Mouse (Mus musculus) forebrain, embryonic 11.5 days (tissue): ENCODE measurements at regions not wholly inside any gene's neighbourhood (a gene's known extent, or its start where the extent isn't known, plus 50 kb on each side); places are given as distances from the start of the nearest gene placed in this dataset.

Source experiments
- ATAC-seq: fragments of 200-750 bp; cut with Nextera tagmentation; replicated peaks from 2 replicates; pipeline ENCODE4 v1.8.0; 2017; ENCODE audit warnings: moderate TSS enrichment; ENCODE audit not compliant: low FRiP score
- DNase-seq: peaks from one replicate; pipeline ENCODE4 v3.0.0-alpha.2; 2017; ENCODE audit warnings: low spot score
- H3K27ac ChIP-seq: fragments of 300-500 bp; sonication (generic); 2 replicates; pipeline ENCODE4 v1.5.1; 2014; ENCODE audit warnings: low read depth, low read length
- H3K27me3 ChIP-seq: fragments of 300-500 bp; sonication (generic); 2 replicates; pipeline ENCODE4 v1.6.1; 2014; ENCODE audit warnings: mild to moderate bottlenecking, low read length, mixed read lengths; ENCODE audit not compliant: control insufficient read depth, insufficient read depth
- H3K36me3 ChIP-seq: fragments of 300-500 bp; sonication (generic); 2 replicates; pipeline ENCODE4 v1.6.1; 2014; ENCODE audit warnings: mild to moderate bottlenecking, low read length, moderate library complexity, mixed read lengths; ENCODE audit not compliant: control insufficient read depth, insufficient read depth
- H3K4me1 ChIP-seq: fragments of 300-500 bp; sonication (generic); replicated peaks from 2 replicates; pipeline ENCODE4 v1.6.1; 2014; ENCODE audit warnings: low read length, mixed read lengths; ENCODE audit not compliant: control insufficient read depth, insufficient read depth
- H3K4me2 ChIP-seq: fragments of 300-500 bp; sonication (generic); 2 replicates; pipeline ENCODE4 v1.6.1; 2014; ENCODE audit warnings: low read depth, mild to moderate bottlenecking, low read length, moderate library complexity, mixed read lengths; ENCODE audit not compliant: severe bottlenecking
- H3K4me3 ChIP-seq: fragments of 300-500 bp; sonication (generic); 2 replicates; pipeline ENCODE4 v1.5.1; 2014; ENCODE audit warnings: low read depth, low read length
- H3K9ac ChIP-seq: fragments of 300-500 bp; sonication (generic); 2 replicates; pipeline ENCODE4 v1.6.1; 2014; ENCODE audit warnings: low read length
- H3K9me3 ChIP-seq: fragments of 300-500 bp; sonication (generic); 2 replicates; pipeline ENCODE4 v1.6.1; 2016; ENCODE audit warnings: low read length, mixed read lengths; ENCODE audit not compliant: control insufficient read depth
- WGBS: fragments of 180-500 bp; shearing (Covaris S2); extraction: QIAGEN DNeasy Blood & Tissue Kit; methylation state at CpG from one replicate; pipeline ENCODE4 v1.1.7; 2014; 5-methylcytosine and 5-hydroxymethylcytosine counted together

GRCm38 (mm10) chr6:140984249-140984648, 255.2 kb downstream of the Gm11077 start:
- Histone ChIP-seq H3K9me3 (no peaks in the 10 kb centered on the region), H3K4me1 (no peaks in the 10 kb centered on the region), H3K27ac (no peak overlapping the region), H3K27me3 (no peaks in the 10 kb centered on the region), H3K4me3 (no peak overlapping the region), H3K36me3 (no peaks in the 10 kb centered on the region), H3K4me2 (no peak overlapping the region), H3K9ac (no peak overlapping the region)
- ATAC-seq, result no peak
- WGBS, result 94% methylated on average over 7 of the region's 7 CpGs
- DNase-seq, result no peak

- Histone ChIP-seq H3K36me3 (no peaks in the 10 kb centered on the region), H3K4me2 (no peak overlapping the region), H3K27me3 (no peaks in the 10 kb centered on the region), H3K4me3 (no peak overlapping the region), H3K9me3 (no peaks in the 10 kb centered on the region; the same call in 1 of the 2 replicates), H3K4me1 (no peaks in the 10 kb centered on the region), H3K9ac (no peak overlapping the region), H3K27ac (no peak overlapping the region)
- DNase-seq, result no peak
- 82% methylated on average over 13 of the region's 13 CpGs for WGBS
- ATAC-seq, result no peak
Observed at GRCm38 (mm10) chr6:140993643-140994580, 255.2 kb upstream of the Pde3a start.

GRCm38 (mm10) chr6:140995340-140996135, 253.5 kb upstream of the Pde3a start:
- WGBS, result 61% methylated on average over 14 of the region's 14 CpGs
- no peak overlapping the region for H3K27ac ChIP-seq
- peak; percentile 57 for ATAC-seq

GRCm38 (mm10) chr6:140998069-140998468, 251.0 kb upstream of the Pde3a start:
- Histone ChIP-seq H3K4me1 (no peaks in the 10 kb centered on the region), H3K27me3 (no peaks in the 10 kb centered on the region), H3K9me3 (no peaks in the 10 kb centered on the region; the same call in 1 of the 2 replicates), H3K4me3 (no peak overlapping the region), H3K36me3 (no peaks in the 10 kb centered on the region), H3K27ac (no peak overlapping the region), H3K9ac (no peak overlapping the region), H3K4me2 (no peak overlapping the region)
- DNase-seq (no peak), ATAC-seq (no peak)
- 86% methylated on average over 7 of the region's 7 CpGs for WGBS

More at GRCm38 (mm10) chr6:140995340-140996135, 253.5 kb upstream of the Pde3a start:
- H3K4me3 ChIP-seq, result no peak overlapping the region
- no peaks in the 10 kb centered on the region for H3K4me1 ChIP-seq
- no peak overlapping the region for H3K4me2 ChIP-seq
- peak; percentile 64 for DNase-seq
- no peaks in the 10 kb centered on the region for H3K36me3 ChIP-seq
- no peak overlapping the region for H3K9ac ChIP-seq
- H3K9me3 ChIP-seq, result no peaks in the 10 kb centered on the region; the same call in 1 of the 2 replicates
- H3K27me3 ChIP-seq, result no peaks in the 10 kb centered on the region

GRCm38 (mm10) chr6:141000552-141000951, 248.5 kb upstream of the Pde3a start:
- no peaks in the 10 kb centered on the region for H3K36me3 ChIP-seq
- H3K9ac ChIP-seq, result no peak overlapping the region
- H3K27me3 ChIP-seq, result no peaks in the 10 kb centered on the region
- DNase-seq, result no peak
- no peaks in the 10 kb centered on the region; the same call in 1 of the 2 replicates for H3K9me3 ChIP-seq
- 72% methylated on average over 2 of the region's 2 CpGs for WGBS
- no peak overlapping the region for H3K4me2 ChIP-seq
- H3K4me3 ChIP-seq, result no peak overlapping the region
- no peak overlapping the region for H3K27ac ChIP-seq
- ATAC-seq, result no peak
- no peaks in the 10 kb centered on the region for H3K4me1 ChIP-seq

GRCm38 (mm10) chr6:141001306-141001705, 247.8 kb upstream of the Pde3a start:
- ATAC-seq (no peak), DNase-seq (no peak)
- Histone ChIP-seq H3K4me3 (no peak overlapping the region), H3K4me1 (no peaks in the 10 kb centered on the region), H3K27me3 (no peaks in the 10 kb centered on the region), H3K4me2 (no peak overlapping the region), H3K27ac (no peak overlapping the region), H3K36me3 (no peaks in the 10 kb centered on the region), H3K9ac (no peak overlapping the region), H3K9me3 (no peaks in the 10 kb centered on the region; the same call in 1 of the 2 replicates)
- 87% methylated on average over 3 of the region's 3 CpGs for WGBS

- Histone ChIP-seq H3K9ac (no peak overlapping the region), H3K4me2 (no peak overlapping the region), H3K36me3 (no peaks in the 10 kb centered on the region), H3K27me3 (no peaks in the 10 kb centered on the region), H3K9me3 (no peaks in the 10 kb centered on the region), H3K4me3 (no peak overlapping the region), H3K27ac (no peak overlapping the region), H3K4me1 (no peaks in the 10 kb centered on the region)
- ATAC-seq, result no peak
- DNase-seq, result no peak
- WGBS, result 93% methylated on average over 11 of the region's 11 CpGs
Observed at GRCm38 (mm10) chr6:141015055-141015681, 233.9 kb upstream of the Pde3a start.

GRCm38 (mm10) chr6:141023501-141023900, 225.6 kb upstream of the Pde3a start:
- Histone ChIP-seq H3K36me3 (no peaks in the 10 kb centered on the region), H3K27me3 (no peaks in the 10 kb centered on the region), H3K4me1 (no peaks in the 10 kb centered on the region), H3K4me2 (no peak overlapping the region), H3K4me3 (no peak overlapping the region), H3K9ac (no peak overlapping the region), H3K9me3 (no peaks in the 10 kb centered on the region), H3K27ac (no peak overlapping the region)
- 87% methylated on average over 4 of the region's 4 CpGs for whole genome bisulfite sequencing
- ATAC-seq (no peak), DNase-seq (no peak)
